Mouse (Mus musculus) urinary bladder, postnatal 10 days (tissue): ENCODE data around the gene Olfr1326-ps1.

Source experiments
- DNase-seq: peaks from one replicate; pipeline ENCODE4 v3.0.0; 2022; ENCODE audit warnings: low spot score

The Olfr1326-ps1 gene

DNA sequence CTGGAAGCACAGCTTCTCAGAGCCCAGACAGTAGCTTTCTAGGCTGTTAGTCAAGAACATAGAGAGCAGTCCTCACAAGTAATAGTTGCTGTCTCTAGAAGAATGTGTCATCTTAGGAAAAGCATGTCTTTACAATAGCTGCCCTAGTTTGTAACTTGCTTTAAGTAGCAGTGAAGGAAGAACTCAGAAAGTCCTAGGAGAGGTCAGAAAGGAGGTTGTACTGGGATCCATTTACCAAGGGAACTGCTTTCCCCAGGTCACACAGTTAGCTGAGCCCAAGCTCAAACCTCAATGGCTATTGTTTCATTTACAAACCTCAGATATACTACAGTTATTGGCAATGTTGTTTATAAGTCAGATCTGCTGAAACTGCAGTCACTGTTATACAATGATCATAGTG is at the start of gene Olfr1326-ps1:
Gene Olfr1326-ps1, minus strand, starts transcription at position 101 of the 400 bp plus-strand sequence.
- no peak for DNase-seq

DNA sequence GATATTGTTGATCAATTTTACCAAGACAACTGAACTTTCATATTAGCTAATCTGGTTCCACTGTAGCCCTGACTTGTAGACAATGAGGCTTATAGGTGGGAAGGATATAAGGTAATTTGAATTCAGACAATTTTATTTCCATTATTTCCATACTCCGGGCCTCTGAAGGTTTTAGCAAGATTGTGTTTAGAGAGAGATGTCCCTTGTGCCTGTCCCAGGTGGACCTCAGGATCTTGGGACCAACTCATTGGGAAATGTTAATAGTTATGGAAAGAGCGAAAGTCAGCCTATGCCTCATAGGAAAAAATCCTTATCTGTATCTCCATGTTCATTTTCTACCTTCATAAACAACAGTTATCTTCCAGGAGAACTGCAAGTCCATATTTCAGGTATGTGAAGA is 17.7 kb upstream of the Olfr1326-ps1 start, which contains the start of gene Olfr1325:
Gene Olfr1325, plus strand, starts transcription at position 301 of the 400 bp plus-strand sequence.
- no peak for DNase-seq
